Mouse (Mus musculus) kidney, adult 8-10 months (tissue): ENCODE data around the gene Pex13.

Experiments used
- DNase-seq, 2 experiments: peaks; one replicate each; pipeline ENCODE4 v3.0.0; 2022

Pex13 gene

GRCm38 (mm10) chr11:23665798-23666501 lies at the start of gene Pex13:
Gene Pex13, minus strand, starts transcription at chr11:23665959.
- peak; percentile 88 to 90 for DNase-seq

GRCm38 (mm10) chr11:23712299-23712698 lies 46.5 kb upstream of the Pex13 start:
- no peak for DNase-seq

GRCm38 (mm10) chr11:23704604-23705294 lies 39.0 kb upstream of the Pex13 start:
- no peak for DNase-seq

- no peak for DNase-seq
Measured at GRCm38 (mm10) chr11:23701831-23702230, 36.1 kb upstream of the Pex13 start.

GRCm38 (mm10) chr11:23699414-23700095 lies 33.8 kb upstream of the Pex13 start:
- DNase-seq: no peak

GRCm38 (mm10) chr11:23698526-23698925 lies 32.8 kb upstream of the Pex13 start:
- DNase-seq: no peak

GRCm38 (mm10) chr11:23695847-23696246 lies 30.1 kb upstream of the Pex13 start:
- no peak for DNase-seq

- DNase-seq: no peak
Measured at GRCm38 (mm10) chr11:23693286-23693685, 27.5 kb upstream of the Pex13 start.

- DNase-seq: no peak
Measured at GRCm38 (mm10) chr11:23688060-23688459, 22.3 kb upstream of the Pex13 start.

GRCm38 (mm10) chr11:23686671-23687070 lies 20.9 kb upstream of the Pex13 start:
- no peak for DNase-seq

- DNase-seq: no peak
Measured at GRCm38 (mm10) chr11:23682561-23682960, 16.8 kb upstream of the Pex13 start.

- DNase-seq: no peak
Measured at GRCm38 (mm10) chr11:23680435-23680950, 14.7 kb upstream of the Pex13 start.

GRCm38 (mm10) chr11:23679044-23679642 lies 13.4 kb upstream of the Pex13 start:
- peak in 1 of 2 experiments; percentile 62 for DNase-seq

- DNase-seq: no peak
Measured at GRCm38 (mm10) chr11:23676100-23676499, 10.3 kb upstream of the Pex13 start.

GRCm38 (mm10) chr11:23672256-23672749 lies 6.5 kb upstream of the Pex13 start:
- DNase-seq: no peak

- DNase-seq: no peak
Measured at GRCm38 (mm10) chr11:23667128-23667527, 1.4 kb upstream of the Pex13 start.

- no peak for DNase-seq
Measured at GRCm38 (mm10) chr11:23666526-23666925, 767 bp upstream of the Pex13 start.

GRCm38 (mm10) chr11:23665311-23665786 lies 410 bp downstream of the Pex13 start, which contains the start of gene Pus10:
Gene Pus10, plus strand, starts transcription at chr11:23665674.
- DNase-seq: peak; percentile 64 to 66

GRCm38 (mm10) chr11:23664232-23664631 lies 1.5 kb downstream of the Pex13 start:
- DNase-seq: no peak

GRCm38 (mm10) chr11:23657791-23658190 lies 8.0 kb downstream of the Pex13 start:
- DNase-seq: no peak

GRCm38 (mm10) chr11:23653666-23654065 lies 12.1 kb downstream of the Pex13 start:
- DNase-seq: no peak

- DNase-seq: no peak
Measured at GRCm38 (mm10) chr11:23647835-23648234, 17.9 kb downstream of the Pex13 start.

GRCm38 (mm10) chr11:23647431-23647830 lies 18.3 kb downstream of the Pex13 start:
- no peak for DNase-seq
